Mouse (Mus musculus): ENCODE data around the gene Akap1. TPM values are rescaled to one million over a fixed set of nuclear protein-coding genes. Genes with fewer than 3 reads are reported as not detected.

Akap1 gene
- total RNA-seq, 2 experiments from 2014 or later = 38.9 to 40.3 TPM

DNA sequence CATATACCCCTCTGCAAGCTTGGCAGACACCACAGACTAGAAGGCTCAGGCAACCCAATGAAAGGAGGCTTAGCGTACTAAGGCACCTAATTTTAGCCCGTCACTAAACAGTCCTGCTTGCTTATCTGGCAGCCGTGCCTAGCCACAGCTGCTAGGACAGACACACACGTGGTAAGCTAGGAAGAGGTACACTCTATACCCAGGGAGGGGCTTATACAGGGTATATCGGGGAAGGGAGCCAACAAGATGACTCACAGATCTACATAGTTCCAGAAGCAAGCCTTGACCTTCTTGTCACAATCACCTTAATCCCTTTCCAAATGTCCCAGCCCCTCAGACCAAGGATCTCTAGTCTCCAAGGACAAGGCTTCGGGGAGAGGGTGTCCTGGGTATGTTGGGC lies 23.0 kb downstream of the Akap1 start:
- TF ChIP-seq CTCF (conservative IDR thresholded peaks at IDR 0.05) = no peak
- peak in 1 of 2 experiments; percentile 22 for DNase-seq (ENCODE audit: low spot score in 2 of 2)
- H3K4me3 ChIP-seq = no peak overlapping the region
- H3K27ac ChIP-seq = no peak overlapping the region

DNA sequence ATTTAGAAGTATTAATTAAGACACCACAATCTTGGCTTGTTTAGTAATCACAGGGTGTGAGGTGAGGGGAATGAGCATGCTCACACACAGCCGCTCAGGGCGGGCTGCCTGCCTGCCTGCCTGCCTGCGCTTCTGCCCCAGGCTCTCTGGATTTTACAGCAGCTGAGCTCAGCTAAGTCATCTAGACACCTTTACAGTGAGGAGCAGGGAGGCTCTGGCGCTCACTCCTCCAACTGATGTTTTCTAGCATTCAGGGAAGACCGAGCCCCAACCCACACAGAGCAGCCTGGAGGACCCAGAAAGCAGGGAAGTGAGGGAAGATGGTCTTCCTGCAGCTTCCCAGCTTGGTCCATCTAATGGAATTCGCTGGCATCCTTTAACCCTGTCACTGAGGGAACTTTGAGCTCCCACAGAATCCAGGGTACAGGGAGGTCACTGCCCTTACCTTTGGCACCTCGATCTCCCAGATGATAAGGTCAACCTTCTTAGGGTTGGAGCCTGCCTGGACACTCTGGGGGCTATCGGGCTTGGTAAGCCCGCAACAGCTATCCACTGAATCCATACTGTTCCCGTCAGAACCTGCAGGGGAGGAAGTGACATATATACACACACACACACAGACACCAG lies 23.5 kb downstream of the Akap1 start:
- no peak for TF ChIP-seq CTCF (conservative IDR thresholded peaks at IDR 0.05)
- no peak for DNase-seq (ENCODE audit: low spot score in 2 of 2)
- Histone ChIP-seq H3K4me3 (no peak overlapping the region), H3K27ac (no peak overlapping the region)

DNA sequence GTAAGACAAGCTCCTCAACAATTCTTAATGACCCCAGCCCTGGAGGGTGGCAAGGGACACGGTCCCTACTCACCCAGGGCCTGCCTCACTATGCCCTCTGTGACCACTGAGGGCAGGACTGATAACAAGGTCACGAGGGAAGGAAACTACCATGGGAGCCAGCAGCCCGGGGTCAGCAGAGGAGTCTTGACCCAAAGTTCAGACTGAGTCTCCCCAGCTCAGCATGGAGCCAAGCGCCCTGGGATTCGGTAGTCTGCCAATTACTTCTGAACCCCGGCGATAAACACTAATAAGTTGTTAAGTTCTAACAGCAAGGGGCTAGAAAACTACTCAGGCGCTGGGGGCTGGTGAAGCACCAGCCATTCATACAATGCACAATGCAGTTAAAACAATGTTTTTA lies 24.1 kb downstream of the Akap1 start:
- H3K4me3 ChIP-seq = no peak overlapping the region
- no peak for DNase-seq (ENCODE audit: low spot score in 2 of 2)
- TF ChIP-seq CTCF (conservative IDR thresholded peaks at IDR 0.05) = no peak
- no peak overlapping the region for H3K27ac ChIP-seq

DNA sequence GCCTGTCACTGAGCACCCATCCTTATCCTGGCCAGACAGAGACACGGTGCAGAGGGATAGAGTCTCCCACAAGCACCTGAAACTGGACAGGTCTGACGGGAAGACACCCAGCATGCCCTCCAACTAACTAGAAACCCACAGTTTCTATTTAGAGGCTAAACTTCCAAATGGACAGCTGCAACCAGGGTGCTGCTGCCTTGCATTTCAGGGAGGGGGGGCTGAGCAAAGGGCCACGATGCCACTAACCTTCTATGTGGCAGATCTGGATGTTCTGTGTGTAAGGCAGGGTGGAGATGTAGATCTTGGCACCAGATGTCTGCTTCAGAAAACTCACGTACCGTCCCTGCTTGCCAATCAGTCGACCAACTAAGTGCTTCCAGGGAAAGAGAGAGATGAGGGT lies 25.0 kb downstream of the Akap1 start:
- TF ChIP-seq CTCF (conservative IDR thresholded peaks at IDR 0.05) = no peak
- no peak for DNase-seq (ENCODE audit: low spot score in 2 of 2)
- Histone ChIP-seq H3K27ac (no peak overlapping the region), H3K4me3 (no peak overlapping the region)

GRCm38 (mm10) chr11:88838630-88839029 lies 25.8 kb downstream of the Akap1 start:
- TF ChIP-seq CTCF (conservative IDR thresholded peaks at IDR 0.05) = no peak
- Histone ChIP-seq H3K4me3 (no peak overlapping the region), H3K27ac (no peak overlapping the region)
- no peak for DNase-seq (ENCODE audit: low spot score in 2 of 2)

- H3K27ac ChIP-seq = no peak overlapping the region
- no peak for TF ChIP-seq CTCF (conservative IDR thresholded peaks at IDR 0.05)
- H3K4me3 ChIP-seq = no peak overlapping the region
- no peak for DNase-seq (ENCODE audit: low spot score in 2 of 2)
These were observed 29.8 kb downstream of the Akap1 start for GRCm38 (mm10) chr11:88834606-88835005.

DNA sequence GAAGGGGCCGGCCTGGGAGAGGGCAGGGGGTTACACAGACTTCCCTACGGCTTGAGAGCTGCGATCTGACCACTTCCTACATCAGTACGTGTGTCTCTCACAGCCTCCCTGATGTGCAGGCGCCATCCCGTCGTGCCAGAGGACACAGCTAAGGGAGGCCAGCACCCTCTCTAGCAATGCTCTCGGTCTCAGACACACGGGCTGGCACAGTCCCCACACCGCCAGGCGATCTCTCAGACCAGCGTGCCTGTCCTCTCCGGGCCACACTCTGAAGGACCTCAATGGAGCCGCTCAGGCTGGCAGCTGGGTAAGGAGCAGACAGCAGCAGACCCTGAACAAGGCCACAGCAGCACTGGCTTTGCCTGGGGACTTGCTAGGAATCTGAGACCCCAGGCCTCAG lies 30.3 kb downstream of the Akap1 start:
- no peak overlapping the region for H3K4me3 ChIP-seq
- no peak for TF ChIP-seq CTCF (conservative IDR thresholded peaks at IDR 0.05)

DNA sequence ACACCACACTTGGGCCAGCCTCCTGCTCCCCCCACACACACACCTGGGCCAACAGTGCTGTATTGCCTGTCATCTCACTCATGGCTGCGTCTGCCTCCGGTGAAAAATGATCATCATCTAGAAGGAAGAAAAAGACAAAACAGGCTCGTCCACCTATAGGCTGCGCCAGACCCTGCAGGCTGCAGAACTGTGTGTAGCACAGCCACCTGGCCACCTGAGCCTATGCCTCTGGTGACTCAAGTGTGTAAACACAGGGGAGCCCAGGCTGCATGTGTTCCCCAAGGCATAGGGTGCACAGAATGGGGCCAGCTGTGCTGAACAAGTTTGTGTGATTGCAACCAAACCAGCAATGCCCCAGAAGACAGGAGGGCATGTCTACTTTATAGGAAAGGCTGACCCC lies 31.3 kb downstream of the Akap1 start:
- no peak overlapping the region for H3K27ac ChIP-seq
- no peak overlapping the region for H3K4me3 ChIP-seq
- no peak for TF ChIP-seq CTCF (conservative IDR thresholded peaks at IDR 0.05)
- DNase-seq (ENCODE audit: low spot score in 2 of 2) = no peak

More for the DNA sequence above, 30.3 kb downstream of the Akap1 start:
- no peak for DNase-seq (ENCODE audit: low spot score in 2 of 2)
- no peak overlapping the region for H3K27ac ChIP-seq

- Histone ChIP-seq H3K27ac (no peak overlapping the region), H3K4me3 (no peak overlapping the region)
- peak; percentile 80 for TF ChIP-seq CTCF (conservative IDR thresholded peaks at IDR 0.05)
- DNase-seq (ENCODE audit: low spot score in 2 of 2) = no peak
These were observed 34.1 kb downstream of the Akap1 start for GRCm38 (mm10) chr11:88830257-88830804.

DNA sequence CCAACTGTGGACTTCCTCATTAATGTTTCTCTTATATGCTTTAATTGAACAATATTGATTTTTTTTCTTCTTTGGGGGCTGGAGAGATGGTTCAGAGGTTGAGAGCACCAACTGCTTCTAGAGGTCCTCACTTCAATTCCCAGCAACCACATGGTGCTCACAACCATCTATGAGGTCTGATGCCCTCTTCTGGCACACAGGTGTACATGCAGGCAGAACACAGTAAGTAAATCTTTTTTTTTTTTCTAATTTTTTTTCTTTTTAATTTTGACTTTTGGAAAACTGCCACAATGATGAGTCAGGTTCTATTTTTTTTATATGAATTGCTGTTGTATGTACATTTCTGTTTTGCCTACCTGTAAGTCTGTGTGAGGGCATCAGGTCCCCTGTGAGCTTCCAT lies 35.9 kb downstream of the Akap1 start:
- no peak overlapping the region for H3K27ac ChIP-seq
- DNase-seq (ENCODE audit: low spot score in 2 of 2) = no peak
- TF ChIP-seq CTCF (conservative IDR thresholded peaks at IDR 0.05) = peak; percentile 74
- H3K4me3 ChIP-seq = no peak overlapping the region

DNA sequence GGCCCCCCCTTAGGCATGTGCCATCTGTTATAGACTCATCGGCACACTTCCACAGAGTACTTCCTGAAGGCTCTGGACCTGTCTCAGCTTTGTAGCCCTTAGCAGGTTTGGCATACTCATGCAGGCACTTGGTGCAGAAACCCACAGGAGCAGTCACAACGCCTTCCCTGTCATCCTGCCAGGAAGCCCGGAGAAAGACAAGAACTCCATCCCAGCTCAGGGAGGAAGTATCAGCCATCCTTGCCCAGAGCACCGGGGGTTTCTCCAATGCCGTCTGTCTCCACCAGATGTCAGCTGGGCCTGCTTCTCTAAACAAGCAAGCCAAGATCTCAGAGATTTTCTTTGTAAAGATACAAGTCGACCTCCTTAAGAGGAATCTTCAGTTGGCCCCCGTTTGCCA lies 38.5 kb downstream of the Akap1 start:
- DNase-seq (ENCODE audit: low spot score in 2 of 2) = no peak
- H3K27ac ChIP-seq = no peak overlapping the region
- H3K4me3 ChIP-seq = no peak overlapping the region
- peak; percentile 41 for TF ChIP-seq CTCF (conservative IDR thresholded peaks at IDR 0.05)

DNA sequence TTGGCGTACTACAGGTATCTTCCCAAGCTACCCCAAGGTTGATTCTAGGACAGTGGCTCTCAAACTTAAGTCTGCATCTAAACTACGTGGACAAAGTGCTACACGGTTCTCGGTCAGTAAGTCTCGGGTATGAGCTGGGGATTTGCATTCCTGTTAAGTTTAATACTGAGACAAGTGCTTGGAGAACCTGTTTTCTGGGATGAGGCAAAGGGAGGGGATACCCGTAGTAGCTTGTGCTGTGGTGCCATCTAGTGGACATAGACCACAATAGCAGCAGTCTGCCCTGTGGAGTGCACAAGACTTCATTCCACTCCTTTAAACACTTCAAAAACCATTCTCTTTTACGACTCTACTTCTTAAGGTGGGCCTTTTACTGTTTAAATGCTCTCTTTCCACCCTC lies 41.4 kb downstream of the Akap1 start:
- Histone ChIP-seq H3K4me3 (no peak overlapping the region; the same call in 1 of the 2 replicates), H3K27ac (no peak overlapping the region)
- peak; percentile 98 for TF ChIP-seq CTCF (conservative IDR thresholded peaks at IDR 0.05)
- peak; percentile 79 to 81 for DNase-seq (ENCODE audit: low spot score in 2 of 2)

DNA sequence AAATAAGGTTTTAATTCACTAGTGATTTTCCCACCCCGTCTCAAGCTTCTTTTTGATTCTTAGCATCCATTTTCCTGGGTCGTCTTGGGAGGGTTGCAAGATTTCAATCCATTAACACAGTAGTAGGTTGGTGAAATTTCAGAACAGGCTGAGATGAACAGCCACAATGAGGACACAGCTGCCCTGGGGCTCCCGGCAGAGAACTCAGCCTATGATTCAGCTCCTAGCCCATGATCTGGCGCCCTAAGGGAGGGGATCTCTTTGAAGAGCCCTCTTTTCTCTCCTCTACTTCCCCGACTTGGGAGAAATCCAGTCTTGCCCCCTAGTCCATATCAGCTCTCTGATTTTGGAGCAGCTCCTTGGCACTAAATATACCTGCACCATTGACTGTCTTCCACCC lies 41.9 kb downstream of the Akap1 start:
- no peak for TF ChIP-seq CTCF (conservative IDR thresholded peaks at IDR 0.05)
- DNase-seq (ENCODE audit: low spot score in 2 of 2) = no peak
- no peak overlapping the region for H3K27ac ChIP-seq
- H3K4me3 ChIP-seq = no peak overlapping the region
